Mouse (Mus musculus) embryonic fibroblast, embryonic 13.5 days (primary cell): ENCODE results near the gene R3hcc1l. TPM values are rescaled to one million over a fixed set of nuclear protein-coding genes. Genes with fewer than 3 reads are reported as not detected.

Experiments used
- H3K27ac ChIP-seq: 2 replicates; pipeline ENCODE4 v1.5.1; 2012; ENCODE audit warnings: low read length, control low read depth, inconsistent platforms; ENCODE audit not compliant: insufficient read depth
- H3K4me1 ChIP-seq: 2 replicates; pipeline ENCODE4 v1.6.1; 2011; ENCODE audit warnings: low read length; ENCODE audit not compliant: control insufficient read depth, insufficient read depth
- H3K4me3 ChIP-seq: 2 replicates; pipeline ENCODE4 v1.5.1; 2011; ENCODE audit warnings: mild to moderate bottlenecking, control low read depth, low read length; ENCODE audit not compliant: insufficient read depth
- CTCF ChIP-seq: IDR thresholded peaks from 2 replicates; pipeline ENCODE4 v1.5.1; 2011; ENCODE audit warnings: mild to moderate bottlenecking, control low read depth, low read length, moderate library complexity, borderline replicate concordance; ENCODE audit not compliant: insufficient read depth
- POLR2A ChIP-seq: IDR thresholded peaks from 2 replicates; pipeline ENCODE4 v1.6.1; 2011; ENCODE audit warnings: low read depth, mild to moderate bottlenecking, control low read depth, low read length, moderate library complexity
- polyA plus RNA-seq: library from polyadenylated mRNA; stranded (reverse); fragments of >200 nt; gene quantifications from 2 replicates; pipeline ENCODE4 v1.2.4, GENCODE M21; 2011; ENCODE audit warnings: low read depth; ENCODE audit not compliant: missing spikeins, insufficient read length

Gene R3hcc1l
- polyA plus RNA-seq, 1 experiment = 31.8 TPM

- Histone ChIP-seq H3K4me3 (no peak overlapping the region), H3K27ac (no peak overlapping the region), H3K4me1 (peaks cover 8% of the 10 kb centered on the region; the same call in 1 of the 2 replicates)
- TF ChIP-seq CTCF (no peak), POLR2A (no peak)
These were observed 121.0 kb downstream of the R3hcc1l start for GRCm38 (mm10) chr19:42639544-42639943.

- Histone ChIP-seq H3K4me1 (peaks cover 8% of the 10 kb centered on the region; the same call in 1 of the 2 replicates), H3K4me3 (no peak overlapping the region), H3K27ac (no peak overlapping the region)
- no peak for TF ChIP-seq POLR2A
- TF ChIP-seq CTCF = no peak
These were observed 121.7 kb downstream of the R3hcc1l start for GRCm38 (mm10) chr19:42640211-42640610.

Other genes with a start within 250 kb of the R3hcc1l start
- not detected in 2 replicates for gene Crtac1, start 87.0 kb upstream of the R3hcc1l start, polyA plus RNA-seq
- 13.3 and 33.0 TPM in 2 replicates for gene Loxl4, start 94.1 kb downstream of the R3hcc1l start, polyA plus RNA-seq
- gene Pyroxd2, start 234.0 kb downstream of the R3hcc1l start, polyA plus RNA-seq = 2.7 and 3.0 TPM in 2 replicates